Mouse (Mus musculus): ENCODE measurements at regions not wholly inside any gene's neighbourhood (a gene's known extent, or its start where the extent isn't known, plus 50 kb on each side); places are given as distances from the start of the nearest gene placed in this dataset.
A peak's percentile ranks its signal among the peaks of the same experiment; 100 is the strongest.

- peak; percentile 60 to 62 for DNase-seq (ENCODE audit: extremely low spot score in 1 of 2, low spot score in 1 of 2)
Measured at GRCm38 (mm10) chr1:167981292-167981691, 292.3 kb downstream of the Lmx1a start.

GRCm38 (mm10) chr1:168007456-168007855, 318.4 kb downstream of the Lmx1a start:
- no peak for DNase-seq (ENCODE audit: extremely low spot score in 1 of 2, low spot score in 1 of 2)

- DNase-seq (ENCODE audit: extremely low spot score in 1 of 2, low spot score in 1 of 2), result peak; percentile 13 to 51
Measured at GRCm38 (mm10) chr1:168008216-168008615, 319.2 kb downstream of the Lmx1a start.

- no peak for DNase-seq (ENCODE audit: extremely low spot score in 1 of 2, low spot score in 1 of 2)
Measured at GRCm38 (mm10) chr1:168010416-168010815, 321.4 kb downstream of the Lmx1a start.

- DNase-seq (ENCODE audit: extremely low spot score in 1 of 2, low spot score in 1 of 2), result no peak
Measured at GRCm38 (mm10) chr1:168012069-168012468, 323.0 kb downstream of the Lmx1a start.

- DNase-seq (ENCODE audit: extremely low spot score in 1 of 2, low spot score in 1 of 2), result no peak
Measured at GRCm38 (mm10) chr1:168012611-168013010, 323.6 kb downstream of the Lmx1a start.

GRCm38 (mm10) chr1:168016375-168016890, 327.4 kb downstream of the Lmx1a start:
- no peak for DNase-seq (ENCODE audit: extremely low spot score in 1 of 2, low spot score in 1 of 2)

- no peak for DNase-seq (ENCODE audit: extremely low spot score in 1 of 2, low spot score in 1 of 2)
Measured at GRCm38 (mm10) chr1:168026481-168026880, 337.4 kb downstream of the Lmx1a start.

- DNase-seq (ENCODE audit: extremely low spot score in 1 of 2, low spot score in 1 of 2), result peak in 1 of 2 experiments; percentile 22
Measured at GRCm38 (mm10) chr1:168044765-168045164, 355.7 kb downstream of the Lmx1a start.

GRCm38 (mm10) chr1:168046347-168046746, 357.3 kb downstream of the Lmx1a start:
- peak in 1 of 2 experiments; percentile 23 for DNase-seq (ENCODE audit: extremely low spot score in 1 of 2, low spot score in 1 of 2)

- DNase-seq (ENCODE audit: extremely low spot score in 1 of 2, low spot score in 1 of 2), result no peak
Measured at GRCm38 (mm10) chr1:168046749-168047148, 357.7 kb downstream of the Lmx1a start.

GRCm38 (mm10) chr1:168049965-168050364, 360.9 kb downstream of the Lmx1a start:
- no peak for DNase-seq (ENCODE audit: extremely low spot score in 1 of 2, low spot score in 1 of 2)

GRCm38 (mm10) chr1:168056479-168056878, 367.4 kb downstream of the Lmx1a start:
- no peak for DNase-seq (ENCODE audit: extremely low spot score in 1 of 2, low spot score in 1 of 2)

- no peak for DNase-seq (ENCODE audit: extremely low spot score in 1 of 2, low spot score in 1 of 2)
Measured at GRCm38 (mm10) chr1:168057479-168057878, 368.4 kb downstream of the Lmx1a start.

- DNase-seq (ENCODE audit: extremely low spot score in 1 of 2, low spot score in 1 of 2), result no peak
Measured at GRCm38 (mm10) chr1:168058769-168059168, 369.7 kb downstream of the Lmx1a start.

- DNase-seq (ENCODE audit: extremely low spot score in 1 of 2, low spot score in 1 of 2), result no peak
Measured at GRCm38 (mm10) chr1:168064065-168064664, 367.9 kb downstream of the Pbx1 start.

GRCm38 (mm10) chr1:168065598-168066041, 366.4 kb downstream of the Pbx1 start:
- DNase-seq (ENCODE audit: extremely low spot score in 1 of 2, low spot score in 1 of 2), result no peak

- DNase-seq (ENCODE audit: extremely low spot score in 1 of 2, low spot score in 1 of 2), result no peak
Measured at GRCm38 (mm10) chr1:168066810-168067209, 365.3 kb downstream of the Pbx1 start.

- no peak for DNase-seq (ENCODE audit: extremely low spot score in 1 of 2, low spot score in 1 of 2)
Measured at GRCm38 (mm10) chr1:168068003-168068919, 363.8 kb downstream of the Pbx1 start.

- DNase-seq (ENCODE audit: extremely low spot score in 1 of 2, low spot score in 1 of 2), result no peak
Measured at GRCm38 (mm10) chr1:168068920-168069590, 363.0 kb downstream of the Pbx1 start.

Data from frontal cortex, adult 2 months (tissue).